Mouse (Mus musculus) liver, postnatal 0 days (tissue): ENCODE measurements at regions not wholly inside any gene's neighbourhood (a gene's known extent, or its start where the extent isn't known, plus 50 kb on each side); places are given as distances from the start of the nearest gene placed in this dataset.

Experiments
- ATAC-seq: fragments of 200-750 bp; cut with Nextera tagmentation; 2 replicates; pipeline ENCODE4 v1.8.0; 2017; ENCODE audit warnings: mild to moderate bottlenecking, moderate library complexity
- DNase-seq: peaks from one replicate; pipeline ENCODE4 v3.0.0-alpha.2; 2016
- H3K27ac ChIP-seq: fragments of 300-500 bp; sonication (generic); 2 replicates; pipeline ENCODE4 v1.5.1; 2014; ENCODE audit warnings: antibody characterized with exemption, moderate library complexity, mild to moderate bottlenecking, low read depth
- H3K27me3 ChIP-seq: fragments of 300-500 bp; sonication (generic); 2 replicates; pipeline ENCODE4 v1.6.1; 2014; ENCODE audit warnings: low read length, control low read depth, mixed read lengths; ENCODE audit not compliant: insufficient read depth
- H3K36me3 ChIP-seq: fragments of 300-500 bp; sonication (generic); replicated peaks from 2 replicates; pipeline ENCODE4 v1.6.1; 2014; ENCODE audit warnings: mild to moderate bottlenecking, control low read depth, low read length, moderate library complexity, mixed read lengths; ENCODE audit not compliant: insufficient read depth
- H3K4me1 ChIP-seq: fragments of 300-500 bp; sonication (generic); 2 replicates; pipeline ENCODE4 v1.6.1; 2014; ENCODE audit warnings: antibody characterized with exemption, mild to moderate bottlenecking, control low read depth; ENCODE audit not compliant: insufficient read depth
- H3K4me2 ChIP-seq: fragments of 300-500 bp; sonication (generic); 2 replicates; pipeline ENCODE4 v1.6.1; 2014; ENCODE audit warnings: low read depth, mild to moderate bottlenecking, low read length, moderate library complexity, mixed read lengths
- H3K4me3 ChIP-seq: fragments of 300-500 bp; sonication (generic); 2 replicates; pipeline ENCODE4 v1.5.1; 2014; ENCODE audit warnings: low read depth, low read length
- H3K9ac ChIP-seq: fragments of 300-500 bp; sonication (generic); replicated peaks from 2 replicates; pipeline ENCODE4 v1.6.1; 2014; ENCODE audit warnings: mild to moderate bottlenecking, moderate library complexity
- H3K9me3 ChIP-seq: fragments of 300-500 bp; sonication (generic); 2 replicates; pipeline ENCODE4 v1.6.1; 2016; ENCODE audit warnings: mild to moderate bottlenecking, control low read depth, low read length, mixed read lengths
- CTCF ChIP-seq: sonication (generic); IDR thresholded peaks from 2 replicates; pipeline ENCODE4 v1.5.1; 2016; ENCODE audit warnings: antibody characterized with exemption, low read depth
- EP300 ChIP-seq: IDR thresholded peaks from 2 replicates; pipeline ENCODE4 v1.6.1; 2016; ENCODE audit warnings: antibody characterized with exemption, low read depth, mild to moderate bottlenecking
- WGBS: fragments of 180-500 bp; shearing (Covaris S2); extraction: QIAGEN DNeasy Blood & Tissue Kit; methylation state at CpG from one replicate; pipeline ENCODE4 v1.1.7; 2014; ENCODE audit not compliant: insufficient replicate concordance; 5-methylcytosine and 5-hydroxymethylcytosine counted together

DNA sequence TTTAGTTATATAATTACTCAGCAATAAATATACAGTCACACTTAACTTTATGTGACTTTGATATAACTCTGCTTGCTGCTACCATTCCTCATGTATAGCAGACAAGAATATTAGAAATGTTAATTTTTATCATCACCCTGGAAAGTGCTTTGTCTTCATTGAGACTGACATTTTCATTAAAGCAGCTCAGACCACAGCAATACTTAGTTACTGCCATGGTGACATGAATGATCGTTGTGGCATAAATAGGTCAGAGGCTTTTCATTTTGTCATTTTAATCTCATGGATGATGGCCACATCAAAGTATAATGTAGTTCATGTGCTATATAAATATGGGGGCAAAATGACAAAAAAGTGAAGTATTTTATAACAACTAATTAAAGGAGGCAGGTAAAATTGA lies 498.1 kb downstream of the Slc22a22 start:
- no peak overlapping the region for H3K4me2 ChIP-seq
- no peak for TF ChIP-seq CTCF
- no peak for TF ChIP-seq EP300

DNA sequence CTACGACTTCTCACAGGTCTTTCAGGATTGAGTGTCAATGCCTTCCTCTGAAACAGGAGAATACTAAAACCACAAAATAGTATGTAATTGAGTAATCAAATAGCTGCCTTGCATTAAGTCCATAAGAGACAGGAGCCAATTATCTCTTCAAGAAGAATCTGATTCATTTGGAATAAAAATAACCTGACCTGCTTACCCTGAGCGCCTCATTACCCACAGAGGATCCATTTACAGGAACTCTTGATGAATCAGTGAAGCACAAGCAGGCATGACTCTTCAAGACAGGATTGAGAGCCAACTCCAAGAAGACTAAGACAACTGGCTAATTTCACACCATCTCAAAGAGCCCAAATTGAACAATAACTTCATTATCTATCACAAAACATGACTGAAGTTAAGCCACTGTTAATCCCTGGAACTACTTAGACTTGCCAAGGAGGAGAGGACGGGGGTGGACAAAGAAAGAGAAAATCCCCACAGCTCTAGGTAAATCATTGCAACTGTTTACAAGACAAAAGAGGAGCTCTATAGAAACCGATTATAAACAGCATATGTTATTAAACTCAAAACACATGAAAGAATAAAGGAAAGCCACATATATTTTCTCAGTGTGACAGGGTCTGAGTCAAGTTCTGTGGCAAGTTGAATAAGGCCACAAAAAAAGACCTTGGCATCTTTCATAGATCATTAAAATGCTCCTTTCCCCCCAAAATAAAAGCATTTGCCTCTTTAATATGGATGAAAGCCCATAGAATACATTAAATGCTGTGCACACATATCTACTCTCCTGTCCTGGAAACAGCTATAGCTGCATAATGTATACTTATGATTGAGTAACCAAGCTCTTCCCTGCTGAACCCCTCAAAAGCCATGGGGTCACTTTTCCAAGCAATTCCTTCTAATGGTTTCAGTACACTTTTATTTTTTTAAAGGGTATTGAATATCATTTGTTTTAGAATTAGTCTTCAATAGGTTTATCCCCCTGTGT lies 501.7 kb downstream of the Slc22a22 start:
- WGBS, result 63% methylated on average over 4 of the region's 4 CpGs
- DNase-seq, result no peak
- Histone ChIP-seq H3K4me1 (no peaks in the 10 kb centered on the region), H3K4me3 (no peak overlapping the region), H3K27ac (no peak overlapping the region), H3K4me2 (no peak overlapping the region), H3K9ac (no peak overlapping the region), H3K9me3 (no peaks in the 10 kb centered on the region), H3K27me3 (no peaks in the 10 kb centered on the region), H3K36me3 (no peaks in the 10 kb centered on the region)
- TF ChIP-seq EP300 (no peak), CTCF (no peak)
- ATAC-seq, result no peak

More for the DNA sequence above, 498.1 kb downstream of the Slc22a22 start:
- H3K4me3 ChIP-seq, result no peak overlapping the region
- no peaks in the 10 kb centered on the region for H3K36me3 ChIP-seq
- no peaks in the 10 kb centered on the region for H3K9me3 ChIP-seq
- no peaks in the 10 kb centered on the region for H3K27me3 ChIP-seq
- DNase-seq, result no peak
- no peaks in the 10 kb centered on the region for H3K4me1 ChIP-seq
- H3K9ac ChIP-seq, result no peak overlapping the region
- ATAC-seq, result no peak
- no peak overlapping the region for H3K27ac ChIP-seq
- 76% methylated on average over 1 of the region's 1 CpGs for WGBS

DNA sequence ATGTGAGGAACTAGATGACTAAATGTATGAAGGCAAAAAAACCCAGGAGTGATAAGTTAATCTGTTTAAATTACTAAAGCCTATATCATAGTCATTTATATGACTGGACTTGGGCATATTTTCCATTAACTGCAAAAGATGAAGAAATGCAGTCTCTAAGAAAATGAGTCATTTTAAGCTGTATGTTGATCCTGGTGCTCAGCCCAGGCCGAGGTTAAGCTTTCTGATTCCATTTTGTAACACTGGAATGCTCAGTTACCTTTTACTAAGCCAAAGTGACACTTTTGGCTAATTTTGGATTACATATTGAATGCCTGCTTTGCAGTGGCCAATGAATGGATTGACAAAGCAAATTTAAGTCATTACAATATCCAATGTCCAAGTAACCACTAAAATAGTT lies 507.3 kb downstream of the Slc22a22 start:
- ATAC-seq (no peak), DNase-seq (no peak)
- TF ChIP-seq EP300, result no peak
- TF ChIP-seq CTCF, result no peak
- Histone ChIP-seq H3K27ac (no peak overlapping the region), H3K9me3 (no peaks in the 10 kb centered on the region), H3K36me3 (no peaks in the 10 kb centered on the region), H3K27me3 (no peaks in the 10 kb centered on the region), H3K4me2 (no peak overlapping the region), H3K4me1 (no peaks in the 10 kb centered on the region), H3K9ac (no peak overlapping the region), H3K4me3 (no peak overlapping the region)
- WGBS, result 63% methylated on average over 1 of the region's 1 CpGs

DNA sequence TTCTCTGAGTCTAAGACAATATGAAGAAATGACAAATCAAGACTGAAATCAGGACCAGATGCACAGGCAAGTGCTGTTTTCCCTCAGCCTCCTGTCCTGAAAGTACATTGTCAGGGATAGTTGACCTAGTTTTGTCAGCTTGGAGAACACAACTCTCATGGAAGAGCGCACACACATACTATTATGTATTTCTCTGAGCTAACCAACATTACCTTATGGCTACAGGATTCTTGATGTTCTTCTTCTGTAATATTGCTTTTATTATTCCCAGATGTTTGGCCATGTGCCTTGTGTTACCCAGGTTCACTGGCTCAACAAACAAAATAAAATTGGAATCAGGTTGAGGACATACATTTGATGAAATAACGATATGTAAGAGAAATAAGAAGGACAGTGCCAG lies 521.1 kb downstream of the Slc22a22 start:
- Histone ChIP-seq H3K9ac (no peak overlapping the region), H3K4me2 (no peak overlapping the region), H3K27me3 (no peaks in the 10 kb centered on the region), H3K27ac (no peak overlapping the region), H3K4me1 (no peaks in the 10 kb centered on the region), H3K9me3 (no peaks in the 10 kb centered on the region), H3K4me3 (no peak overlapping the region), H3K36me3 (no peaks in the 10 kb centered on the region)
- 85% methylated on average over 2 of the region's 2 CpGs for WGBS
- no peak for DNase-seq
- no peak for TF ChIP-seq EP300
- no peak for TF ChIP-seq CTCF
- ATAC-seq, result no peak

DNA sequence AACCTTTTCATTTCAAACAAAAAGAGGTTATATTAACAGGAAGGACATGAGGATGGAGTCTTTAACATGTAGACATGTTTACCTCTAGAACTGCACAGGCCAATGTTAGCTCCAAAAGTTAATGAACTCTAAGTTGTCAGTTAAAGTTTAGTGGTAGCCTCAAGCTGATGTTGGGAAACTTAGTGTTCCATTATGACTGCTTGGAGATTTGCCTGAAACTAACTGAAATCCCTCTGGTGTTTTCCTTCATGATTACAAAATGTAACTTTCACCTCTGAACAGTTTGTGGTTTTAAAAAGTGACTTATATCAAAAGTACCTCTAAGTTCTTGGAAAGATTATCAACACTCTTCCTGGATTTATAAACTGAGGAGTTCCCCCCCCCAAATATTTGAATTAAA lies 525.2 kb downstream of the Slc22a22 start:
- no peak overlapping the region for H3K27ac ChIP-seq
- no peaks in the 10 kb centered on the region for H3K9me3 ChIP-seq
- no peak overlapping the region for H3K9ac ChIP-seq
- H3K36me3 ChIP-seq, result no peaks in the 10 kb centered on the region
- no peak for ATAC-seq
- no peak overlapping the region for H3K4me2 ChIP-seq
- no peak for TF ChIP-seq CTCF
- DNase-seq, result no peak
- H3K4me3 ChIP-seq, result no peak overlapping the region
- no peaks in the 10 kb centered on the region for H3K27me3 ChIP-seq
- no peaks in the 10 kb centered on the region for H3K4me1 ChIP-seq

DNA sequence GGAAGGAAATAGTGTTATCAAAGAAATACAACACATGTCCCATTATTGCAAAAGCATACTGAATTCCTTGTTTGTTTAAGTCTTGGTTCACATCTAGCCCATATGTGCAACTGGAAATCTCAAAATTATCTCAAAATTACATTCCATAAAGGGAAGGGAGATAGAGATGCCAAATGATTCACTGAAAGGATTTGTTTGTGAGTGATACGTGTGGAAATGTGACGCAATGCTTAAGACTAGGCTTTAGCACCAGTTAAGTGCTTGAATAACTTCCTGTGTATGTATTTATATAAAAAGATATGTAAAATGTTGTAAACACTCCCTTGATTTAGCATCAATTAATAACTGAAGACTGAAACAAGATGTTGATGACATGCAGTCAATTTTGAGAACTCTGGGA lies 526.6 kb downstream of the Slc22a22 start:
- Histone ChIP-seq H3K4me2 (no peak overlapping the region), H3K27ac (no peak overlapping the region), H3K9me3 (no peaks in the 10 kb centered on the region), H3K27me3 (no peaks in the 10 kb centered on the region), H3K4me3 (no peak overlapping the region), H3K4me1 (no peaks in the 10 kb centered on the region), H3K9ac (no peak overlapping the region), H3K36me3 (no peaks in the 10 kb centered on the region)
- TF ChIP-seq CTCF, result no peak
- TF ChIP-seq EP300, result no peak
- 78% methylated on average over 2 of the region's 2 CpGs for WGBS
- ATAC-seq (no peak), DNase-seq (no peak)

DNA sequence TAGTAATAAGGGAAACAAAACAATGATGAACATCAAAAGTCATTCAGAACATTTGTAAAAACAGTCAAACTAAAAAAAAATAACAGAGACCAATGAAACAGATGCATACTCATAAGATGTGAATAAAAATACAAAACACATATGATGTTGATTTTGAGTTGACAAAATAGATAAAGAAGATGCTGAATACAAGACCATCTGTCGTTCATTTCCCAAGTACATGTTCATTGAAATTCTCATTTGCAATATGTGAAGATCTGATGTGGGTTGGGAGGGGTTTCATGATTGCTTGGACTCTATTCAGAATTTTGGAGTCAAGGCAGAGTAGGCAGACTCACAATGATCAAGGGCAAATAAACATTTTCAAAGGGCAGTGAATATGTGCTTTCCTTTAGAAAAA lies 536.5 kb downstream of the Slc22a22 start:
- no peak for ATAC-seq
- no peaks in the 10 kb centered on the region for H3K27me3 ChIP-seq
- 78% methylated on average over 1 of the region's 1 CpGs for WGBS
- H3K4me1 ChIP-seq, result no peaks in the 10 kb centered on the region
- H3K27ac ChIP-seq, result no peak overlapping the region
- no peaks in the 10 kb centered on the region for H3K9me3 ChIP-seq
- no peak for DNase-seq
- TF ChIP-seq EP300, result no peak
- no peak overlapping the region for H3K4me2 ChIP-seq
- H3K4me3 ChIP-seq, result no peak overlapping the region
- no peaks in the 10 kb centered on the region for H3K36me3 ChIP-seq
- no peak overlapping the region for H3K9ac ChIP-seq
